Mouse (Mus musculus) frontal cortex, postnatal 14 days (tissue): ENCODE results near the gene Osgep.
"Not testable (repeated sequence)": the region's sequence is repeated elsewhere in the genome, so short reads cannot be mapped to it uniquely, and the experiment has no call there.

Experiments used
- DNase-seq, 2 experiments: peaks; one replicate each; pipeline ENCODE4 v3.0.0; 2022; ENCODE audit warnings: low spot score in 2 of 2

Osgep gene

DNA sequence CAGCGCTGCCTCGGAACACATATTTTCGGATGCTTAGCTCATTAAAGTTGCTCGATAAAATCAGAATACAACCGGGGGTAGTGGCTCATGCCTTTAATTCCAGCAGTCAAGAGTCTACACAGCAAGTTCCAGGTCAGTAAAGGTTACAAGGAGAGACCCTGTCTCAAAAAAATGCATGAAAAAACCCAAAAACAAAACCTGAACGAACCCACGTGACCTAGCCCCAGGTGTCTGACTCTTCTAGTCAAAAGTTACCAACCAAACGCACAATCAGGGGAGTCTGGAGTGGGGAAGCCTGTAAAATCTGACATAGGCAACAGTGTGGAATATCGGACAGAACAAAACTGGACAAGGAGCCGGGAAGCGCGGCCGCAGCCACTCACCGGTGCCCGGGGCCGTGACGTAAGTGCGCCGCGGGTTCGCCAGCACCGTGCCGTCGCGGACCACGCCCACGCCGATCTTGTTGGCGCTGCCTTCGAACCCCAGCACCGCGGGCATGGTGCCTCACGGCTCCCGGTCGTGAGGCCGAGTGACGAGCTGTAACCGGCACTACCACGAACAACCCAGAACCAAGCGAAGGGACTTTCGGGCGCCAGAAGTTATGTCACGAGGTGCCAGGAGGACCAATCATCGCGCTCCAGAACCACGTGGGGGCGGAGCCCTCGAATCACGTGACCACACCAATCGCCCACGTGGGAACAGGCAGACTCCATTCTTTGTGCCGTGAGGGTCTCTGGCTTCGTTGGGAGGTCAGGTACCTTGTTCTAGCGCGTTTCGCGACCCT lies at the start of gene Osgep, which contains the start of gene Apex1:
Gene Osgep (minus strand): TSS at position 613 of the 784 bp plus-strand sequence.
Gene Apex1 (plus strand): TSS at position 688 of the 784 bp plus-strand sequence.
- peak; percentile 97 to 98 for DNase-seq

DNA sequence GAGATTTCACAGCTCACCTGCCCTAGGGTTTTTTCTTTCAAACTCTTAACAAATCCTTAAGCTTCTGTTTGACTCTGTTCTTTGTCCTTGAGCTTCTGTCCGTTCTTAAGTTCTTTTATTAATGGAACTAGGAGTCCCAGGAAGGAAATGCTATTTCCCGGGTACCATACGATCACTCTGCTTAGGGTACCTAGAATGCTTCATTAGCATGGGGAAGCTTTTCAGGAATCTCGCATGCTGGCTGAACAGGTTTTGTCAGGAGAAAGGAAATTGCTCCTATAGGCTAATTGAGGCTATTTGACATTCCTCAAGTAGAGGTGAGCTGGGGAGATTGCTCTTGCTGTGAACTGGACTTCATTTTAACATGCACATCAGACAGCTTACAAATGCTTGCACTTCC lies 49.0 kb upstream of the Osgep start:
- no peak for DNase-seq

DNA sequence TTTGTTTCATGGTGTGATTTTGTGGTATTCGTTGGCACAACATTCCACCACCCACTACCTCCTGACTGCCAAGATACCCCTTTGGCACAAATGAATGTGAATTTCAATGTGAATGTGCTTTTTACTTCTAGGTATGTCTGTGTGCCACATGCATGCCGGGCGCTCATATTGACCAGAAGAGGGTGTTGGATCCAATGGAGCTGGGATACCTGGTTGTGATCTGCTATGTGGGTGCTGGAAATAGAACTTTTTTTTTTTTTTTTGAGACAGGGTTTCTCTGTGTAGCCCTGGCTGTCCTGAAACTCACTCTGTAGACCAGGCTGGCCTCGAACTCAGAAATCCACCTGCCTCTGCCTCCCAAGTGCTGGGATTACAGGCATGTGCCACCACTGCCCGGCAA lies 48.4 kb upstream of the Osgep start:
- not testable (repeated sequence) for DNase-seq

DNA sequence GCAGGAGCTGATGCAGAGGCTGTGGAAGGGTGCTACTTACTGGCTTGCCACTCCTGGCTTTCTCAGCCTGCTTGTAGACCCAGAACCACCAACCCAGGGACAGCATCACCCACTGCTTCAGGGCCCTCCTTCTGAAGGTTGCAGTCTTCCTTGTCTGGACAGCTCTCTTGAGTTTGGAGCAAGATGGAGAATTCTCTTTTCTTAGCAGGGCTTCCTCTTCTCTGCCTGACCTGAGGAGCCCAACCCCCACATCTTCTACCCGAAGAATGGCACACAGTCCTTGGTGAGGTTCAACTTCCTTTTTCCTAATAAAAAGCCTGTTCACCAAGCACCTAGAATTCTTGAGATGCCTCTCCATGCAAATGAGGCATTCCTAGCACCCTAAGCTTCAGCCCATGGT lies 46.1 kb upstream of the Osgep start:
- no peak for DNase-seq

DNA sequence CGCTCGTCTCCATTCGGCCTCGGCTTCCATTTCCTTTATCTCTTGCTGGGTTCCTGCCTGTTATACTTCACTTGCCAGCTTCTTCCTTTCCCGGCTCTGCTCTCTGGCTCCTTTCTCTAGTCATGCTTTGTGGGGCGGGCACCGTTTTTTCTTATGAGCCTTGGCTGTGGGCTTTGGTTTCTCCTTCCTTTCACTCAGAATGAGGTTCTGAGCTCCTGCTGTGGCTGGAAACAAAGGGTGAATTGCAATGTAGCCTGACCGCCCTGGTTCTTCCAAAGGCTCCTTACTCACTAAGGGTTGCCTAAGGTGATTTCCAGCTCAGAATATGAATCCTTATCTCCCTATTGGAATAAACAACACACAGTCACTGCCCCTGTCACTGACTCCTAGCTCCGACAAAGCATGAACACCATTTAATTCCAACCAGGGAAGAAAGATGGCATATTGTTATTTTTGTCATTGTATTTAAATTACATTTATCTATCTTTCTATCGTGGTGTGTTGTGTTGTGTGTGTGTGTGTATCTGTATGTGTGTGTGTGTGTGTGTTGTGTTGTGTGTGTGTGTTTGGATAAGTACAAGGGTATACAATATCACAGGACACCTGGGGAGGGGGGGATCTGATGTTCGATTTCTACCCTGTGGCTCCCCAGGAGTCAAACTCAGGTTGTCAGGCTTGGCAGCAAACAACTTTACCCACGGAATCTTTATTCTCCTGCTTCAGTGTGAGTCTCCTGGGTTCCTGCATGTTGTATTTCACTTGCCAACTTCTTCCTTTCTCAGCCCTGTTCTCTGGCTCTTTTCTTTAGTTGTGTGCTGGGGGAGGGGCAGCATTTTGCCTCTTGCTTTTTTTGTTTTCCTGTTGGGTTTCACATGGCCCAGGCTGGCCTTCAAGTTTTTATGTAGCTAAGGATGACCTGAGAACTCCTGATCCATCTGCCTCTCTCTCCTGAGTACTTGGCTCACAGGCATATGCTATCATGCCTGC lies 45.2 kb upstream of the Osgep start:
- DNase-seq: peak; percentile 37 to 38

DNA sequence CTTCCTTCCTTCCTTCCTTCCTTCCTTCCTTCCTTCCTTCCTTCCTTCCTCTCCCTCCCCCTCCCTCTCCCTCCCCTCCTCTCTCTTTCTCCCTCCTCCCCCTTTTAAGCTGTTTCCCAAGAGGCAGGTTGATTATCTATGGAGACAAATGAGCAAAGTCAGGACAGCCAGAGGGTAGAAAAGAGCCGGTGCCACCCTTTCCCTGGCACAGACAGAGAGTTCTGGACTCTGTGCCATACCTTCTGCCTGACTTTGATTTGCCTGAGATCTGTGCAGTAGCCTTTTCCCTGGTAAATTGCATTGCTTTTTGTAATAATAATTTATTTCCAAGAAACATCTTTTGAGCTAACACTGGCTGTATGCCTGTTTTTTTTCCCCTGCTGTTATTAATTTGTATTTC lies 44.3 kb upstream of the Osgep start:
- DNase-seq: no peak

DNA sequence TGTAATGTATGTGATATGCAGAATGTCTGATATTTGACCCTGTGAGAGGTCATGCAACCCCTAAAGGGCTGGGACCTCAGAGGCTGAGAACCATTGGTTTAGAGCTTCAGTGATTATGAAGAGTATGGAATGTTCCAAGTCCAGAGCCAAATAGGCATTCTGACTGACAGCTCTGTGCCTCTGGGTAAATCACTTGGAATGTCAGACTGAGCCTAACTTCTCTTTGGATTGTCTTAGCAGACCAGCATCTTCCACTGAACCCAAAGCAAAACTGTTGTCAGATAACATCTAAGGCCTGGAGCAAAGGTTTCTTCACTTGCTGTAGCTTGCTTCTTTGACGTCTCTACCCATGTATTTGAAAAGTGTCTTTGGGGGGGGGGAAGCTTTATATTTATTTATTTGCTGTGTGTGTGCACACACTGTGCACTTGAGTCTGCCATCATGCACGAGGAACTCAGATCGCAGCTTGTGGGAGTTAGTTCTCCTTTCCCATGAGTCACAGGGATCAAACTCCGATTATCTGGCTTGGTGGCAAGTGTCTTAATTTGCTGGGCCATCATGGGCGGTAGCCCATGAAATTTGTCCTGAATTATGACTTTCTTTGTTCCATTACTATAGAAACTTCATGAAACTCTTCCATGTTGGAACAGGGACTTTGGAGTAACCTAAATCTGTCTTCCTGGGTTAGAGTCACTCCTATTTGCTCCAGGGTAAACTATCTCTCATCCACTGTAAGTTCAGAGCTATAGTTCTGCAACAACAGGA lies 43.7 kb upstream of the Osgep start:
- DNase-seq: no peak

DNA sequence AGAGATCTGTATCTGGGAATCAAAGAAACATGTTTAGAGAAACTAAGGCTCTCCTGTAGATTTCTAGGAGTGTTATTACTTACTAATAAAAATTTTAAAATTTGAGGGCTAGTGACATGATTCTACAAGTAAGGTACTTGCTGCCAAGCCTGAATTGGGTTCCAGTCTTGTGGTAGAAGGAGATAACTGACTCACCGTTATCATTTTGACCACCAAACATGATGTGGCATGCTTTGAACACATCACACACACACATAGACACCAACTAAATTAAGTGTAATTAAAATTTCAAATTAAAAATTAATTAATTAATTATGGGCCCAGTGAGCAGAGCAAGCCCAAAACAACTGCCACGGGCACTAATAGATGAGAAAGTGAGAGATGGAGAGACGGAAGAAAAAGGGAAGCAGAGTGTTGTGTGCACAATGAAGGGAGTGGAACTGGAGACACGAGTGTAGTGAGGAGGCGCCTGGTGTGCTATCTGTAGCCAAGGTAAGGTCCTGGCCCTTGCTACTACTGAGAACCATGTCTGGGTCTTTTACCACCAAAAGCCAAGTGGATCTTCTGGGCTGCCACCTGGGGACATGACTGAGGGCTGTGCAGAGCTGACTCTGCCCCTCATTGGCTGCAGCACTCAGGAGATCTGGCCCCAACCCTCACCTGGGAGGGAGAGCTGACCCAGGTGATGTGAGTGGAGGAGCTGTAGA lies 33.7 kb upstream of the Osgep start:
- DNase-seq: not testable (repeated sequence)

DNA sequence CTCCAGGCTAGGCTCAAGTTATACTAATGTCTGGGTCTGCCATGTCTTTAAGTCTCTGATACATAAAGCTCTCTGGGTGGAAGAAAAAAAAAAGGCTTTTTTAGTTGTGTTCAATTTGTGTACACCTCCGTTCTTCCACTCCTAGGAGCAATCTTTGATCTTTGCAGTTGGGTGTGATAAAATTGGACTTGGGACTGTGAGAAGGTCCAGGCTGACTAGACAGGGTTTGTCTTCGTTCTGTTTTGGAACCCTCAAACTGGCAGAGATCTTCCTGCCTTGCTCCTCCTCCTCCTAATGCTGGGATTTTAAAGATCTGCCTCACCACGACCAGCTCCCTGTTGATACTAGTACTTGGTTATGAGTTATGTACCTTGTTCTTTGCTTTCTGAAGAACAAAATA lies 32.5 kb upstream of the Osgep start:
- DNase-seq: not testable (repeated sequence)

DNA sequence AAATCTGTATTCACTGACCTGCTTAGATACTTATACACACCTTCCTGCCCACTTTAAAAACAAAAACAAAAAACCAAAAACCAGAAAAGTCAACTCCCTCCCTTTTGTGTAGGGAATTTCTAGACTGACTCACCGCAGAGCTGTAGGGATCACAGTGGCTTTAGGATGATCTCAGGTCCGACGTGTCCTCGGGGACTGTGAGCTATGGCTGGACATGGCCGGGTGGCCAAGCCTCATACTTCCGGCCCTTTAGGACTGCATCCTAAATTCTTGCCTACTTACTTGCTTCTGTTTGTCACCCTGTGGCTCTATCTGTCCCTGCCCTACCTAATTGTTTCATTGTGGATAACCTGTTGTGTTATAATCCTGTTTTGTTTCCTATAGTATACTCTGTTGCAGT lies 32.0 kb upstream of the Osgep start:
- DNase-seq: not testable (repeated sequence)

DNA sequence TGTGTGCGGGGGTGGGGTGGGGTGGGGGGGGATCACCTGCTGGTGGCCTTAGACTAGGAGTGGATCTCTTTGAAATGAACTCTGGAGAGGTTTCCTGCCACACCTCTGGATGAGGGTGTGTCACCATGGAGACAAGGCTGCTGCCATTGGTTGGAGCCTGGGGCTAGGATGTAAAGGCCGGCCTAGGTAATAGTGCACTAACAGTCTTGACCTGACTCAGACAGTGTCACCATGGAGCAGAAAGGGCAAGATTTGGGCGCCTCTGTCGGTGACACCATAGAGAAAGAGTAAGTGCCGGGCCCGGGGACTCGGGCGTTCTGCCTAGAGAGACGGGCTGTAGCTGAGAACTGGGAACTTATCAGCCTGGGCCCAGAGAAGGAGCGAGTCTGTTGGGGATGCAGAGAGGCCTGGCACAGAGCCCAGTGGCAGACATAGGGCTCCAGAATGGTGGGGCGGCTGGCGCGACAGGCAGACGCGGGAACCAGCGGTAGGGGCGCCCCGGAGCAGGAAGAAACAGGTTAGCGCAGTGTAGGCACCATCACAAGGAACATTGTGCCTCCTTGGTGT lies 31.3 kb upstream of the Osgep start, which contains the start of gene Pnp2:
Gene Pnp2 (plus strand): TSS at position 51 of the 567 bp plus-strand sequence.
- peak; percentile 45 to 56 for DNase-seq

DNA sequence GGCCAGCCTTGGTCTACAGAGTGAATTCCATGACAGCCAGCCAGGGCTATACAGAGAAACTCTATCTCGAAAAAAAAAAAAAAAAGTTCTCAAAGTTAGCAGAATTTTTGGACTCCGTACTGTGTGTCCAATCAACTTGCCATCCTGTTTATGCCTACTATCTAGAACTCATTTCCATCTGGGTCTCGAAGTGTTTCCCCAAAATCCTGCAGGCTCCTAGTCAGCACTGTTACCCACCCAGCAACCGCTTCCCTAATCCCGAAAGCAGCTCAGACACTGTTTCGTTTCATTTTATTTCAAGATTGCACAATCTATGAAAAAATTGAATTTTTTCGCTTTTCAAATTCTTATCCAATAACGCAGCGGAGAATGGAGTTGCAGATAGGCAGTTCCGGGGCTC lies 30.8 kb upstream of the Osgep start:
- no peak for DNase-seq

DNA sequence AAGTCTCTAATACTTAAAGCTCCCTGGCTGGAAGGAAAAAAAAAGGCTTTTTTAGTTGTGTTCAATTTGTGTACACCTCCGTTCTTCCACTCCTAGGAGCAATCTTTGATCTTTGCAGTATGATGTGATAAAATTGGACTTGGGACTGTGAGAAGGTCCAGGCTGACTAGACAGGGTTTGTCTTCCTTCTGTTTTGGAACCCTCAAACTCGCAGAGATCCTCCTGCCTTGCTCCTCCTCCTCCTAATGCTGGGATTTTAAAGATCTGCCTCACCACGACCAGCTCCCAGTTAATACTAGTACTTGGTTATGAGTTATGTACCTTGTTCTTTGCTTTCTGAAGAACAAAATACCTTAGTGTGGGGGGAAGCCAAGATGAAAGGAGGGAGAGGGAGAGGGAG lies 20.8 kb upstream of the Osgep start:
- not testable (repeated sequence) for DNase-seq

DNA sequence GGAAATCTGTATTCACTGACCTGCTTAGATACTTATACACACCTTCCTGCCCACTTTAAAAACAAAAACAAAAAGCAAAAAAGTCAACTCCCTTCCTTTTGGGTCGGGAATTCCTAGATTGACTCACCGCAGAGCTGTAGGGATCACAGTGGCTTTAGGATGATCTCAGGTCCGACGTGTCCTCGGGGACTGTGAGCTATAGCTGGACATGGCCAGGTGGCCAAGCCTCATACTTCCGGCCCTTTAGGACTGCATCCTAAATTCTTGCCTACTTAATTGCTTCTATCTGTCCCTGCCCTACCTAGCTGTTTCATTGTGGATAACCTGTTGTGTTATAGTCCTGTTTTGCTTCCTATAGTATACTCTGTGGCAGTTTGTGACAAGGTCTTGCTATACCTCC lies 20.4 kb upstream of the Osgep start:
- not testable (repeated sequence) for DNase-seq

DNA sequence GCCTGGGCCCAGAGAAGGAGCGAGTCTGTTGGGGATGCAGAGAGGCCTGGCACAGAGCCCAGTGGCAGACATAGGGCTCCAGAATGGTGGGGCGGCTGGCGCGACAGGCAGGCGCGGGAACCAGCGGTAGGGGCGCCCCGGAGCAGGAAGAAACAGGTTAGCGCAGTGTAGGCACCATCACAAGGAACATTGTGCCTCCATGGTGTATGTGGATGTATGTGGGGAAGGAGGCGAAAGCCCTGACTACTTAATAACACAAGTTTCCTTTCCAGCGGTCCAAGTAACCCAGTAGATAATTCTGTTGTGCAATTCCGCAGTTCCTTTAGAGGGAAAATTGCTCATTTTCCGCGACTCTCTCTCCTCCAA lies 20.0 kb upstream of the Osgep start:
- not testable (repeated sequence) for DNase-seq

DNA sequence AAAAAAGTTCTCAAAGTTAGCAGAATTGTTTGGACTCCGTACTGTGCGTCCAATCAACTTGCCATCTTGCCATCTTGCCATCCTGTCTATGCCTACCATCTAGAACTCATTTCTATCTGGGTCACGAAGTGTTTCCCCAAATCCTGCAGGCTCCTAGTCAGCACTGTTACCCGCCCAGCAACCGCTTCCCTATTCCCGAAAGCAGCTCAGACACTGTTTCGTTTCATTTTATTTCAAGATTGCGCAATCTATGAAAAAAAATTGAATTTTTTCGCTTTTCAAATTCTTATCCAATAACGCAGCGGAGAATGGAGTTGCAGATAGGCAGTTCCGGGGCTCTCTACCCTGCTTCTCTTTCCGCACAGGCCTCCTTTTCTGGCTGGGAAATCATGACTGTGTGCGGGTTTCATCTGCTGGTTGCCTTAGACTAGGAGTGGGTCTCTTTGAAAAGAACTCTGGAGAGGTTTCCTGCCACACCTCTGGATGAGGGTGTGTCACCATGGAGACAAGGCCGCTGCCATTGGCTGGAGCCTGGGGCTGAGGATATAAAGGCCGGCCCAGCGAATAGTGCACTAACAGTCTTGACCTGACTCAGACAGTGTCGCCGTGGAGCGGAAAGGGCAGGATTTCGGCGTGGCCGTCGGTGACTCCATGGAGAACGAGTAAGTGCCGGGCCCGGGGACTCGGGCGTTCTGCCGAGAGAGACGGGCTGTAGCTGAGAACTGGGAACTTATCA lies 19.4 kb upstream of the Osgep start, which contains the start of gene Gm49342:
Gene Gm49342 (plus strand): TSS at position 586 of the 736 bp plus-strand sequence.
- DNase-seq: peak; percentile 88 to 89

DNA sequence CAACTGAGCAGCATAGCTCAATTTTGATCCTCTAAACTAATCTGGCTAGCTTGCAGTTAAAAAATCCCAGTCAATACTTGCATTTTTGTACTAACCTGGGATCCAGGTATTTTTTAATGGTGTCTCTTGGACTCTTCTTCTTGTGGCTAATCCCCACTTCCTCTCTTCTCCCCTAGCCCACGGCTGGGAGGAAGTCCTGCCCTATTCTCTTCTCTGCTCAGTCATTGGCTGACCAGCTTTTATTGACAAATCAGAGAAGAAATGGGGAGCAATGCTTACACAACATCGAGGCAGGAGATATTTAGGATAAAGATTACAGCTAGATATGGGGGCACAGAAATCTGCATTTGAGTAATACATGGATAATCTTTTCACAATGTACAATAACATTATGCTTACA lies 14.2 kb upstream of the Osgep start:
- no peak for DNase-seq

DNA sequence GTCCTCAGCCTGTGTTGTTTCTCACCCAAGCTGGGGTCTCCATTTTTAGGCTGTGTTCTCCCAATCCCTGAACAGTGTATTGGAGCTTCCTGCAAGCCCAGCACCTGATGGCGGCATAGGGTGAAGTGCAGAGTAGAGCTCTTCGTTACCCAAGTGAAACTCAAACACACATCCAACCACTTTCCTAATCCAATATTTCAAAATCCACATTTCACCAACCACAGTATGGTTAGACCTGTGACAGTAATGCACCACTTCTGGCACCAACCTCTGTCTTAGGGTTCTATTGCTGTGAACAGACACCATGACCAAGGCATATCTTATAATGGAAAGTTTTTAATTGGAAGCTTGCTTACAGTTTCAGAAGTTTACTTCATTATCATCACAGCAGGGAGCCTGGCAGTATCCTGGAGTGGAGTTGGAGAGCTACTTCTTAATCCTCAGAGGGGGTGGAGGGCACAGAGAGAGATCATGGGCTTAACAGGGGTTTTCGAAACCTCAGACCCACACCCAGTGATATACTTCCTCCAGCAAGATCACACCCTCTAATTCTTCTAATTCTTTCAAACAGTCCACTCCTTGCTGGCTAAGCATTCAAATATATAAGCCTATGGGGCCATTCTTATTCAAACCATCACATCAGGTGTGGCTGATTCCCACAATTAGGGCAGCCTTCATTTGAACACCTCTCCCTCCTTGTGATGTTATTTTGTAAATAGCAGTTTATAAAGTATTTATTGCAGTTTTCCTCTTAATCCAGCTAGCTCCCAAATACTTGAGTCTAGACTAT lies 13.6 kb upstream of the Osgep start:
- no peak for DNase-seq

DNA sequence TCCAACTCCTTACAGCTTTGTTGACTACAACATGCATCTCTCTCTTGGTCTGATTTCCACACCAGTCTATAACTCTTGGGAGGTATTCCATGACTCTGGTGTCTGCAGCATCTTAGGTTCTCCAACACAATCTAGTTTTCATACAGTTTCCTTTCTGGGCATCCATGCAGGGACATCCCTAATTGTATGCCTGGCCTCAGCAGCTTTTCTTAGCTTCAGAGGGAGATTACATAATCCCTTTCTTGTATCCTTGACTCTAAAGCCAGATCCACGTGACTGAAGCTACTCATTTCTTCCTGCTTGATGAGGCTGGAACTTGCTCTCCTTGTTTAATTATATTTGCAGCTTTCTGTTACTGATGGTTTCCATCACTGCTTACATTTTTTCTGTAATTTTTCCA lies 12.0 kb upstream of the Osgep start:
- DNase-seq: no peak
